Mouse (Mus musculus) cerebellum, postnatal 4 days (tissue): Measurements from ENCODE around the gene Atp5j2.
"Not testable (repeated sequence)": the region's sequence is repeated elsewhere in the genome, so short reads cannot be mapped to it uniquely, and the experiment has no call there.

Source experiments
- DNase-seq, 2 experiments: peaks; one replicate each; pipeline ENCODE4 v3.0.0; 2022; ENCODE audit warnings: low spot score in 2 of 2, mixed read lengths in 1 of 2

Gene Atp5j2

GRCm38 (mm10) chr5:145191962-145192361 lies at the start of gene Atp5j2:
Gene Atp5j2, minus strand, starts transcription at chr5:145192062.
- no peak for DNase-seq

- DNase-seq: peak in 1 of 2 experiments; percentile 10
These were observed 42.8 kb upstream of the Atp5j2 start for GRCm38 (mm10) chr5:145234636-145235035.

- DNase-seq: no peak
These were observed 40.1 kb upstream of the Atp5j2 start for GRCm38 (mm10) chr5:145231893-145232411.

GRCm38 (mm10) chr5:145231367-145231871 lies 39.6 kb upstream of the Atp5j2 start, which contains the start of gene Zfp655:
Gene Zfp655, plus strand, starts transcription at chr5:145231715.
- DNase-seq: peak; percentile 89 to 94

- no peak for DNase-seq
These were observed 38.8 kb upstream of the Atp5j2 start for GRCm38 (mm10) chr5:145230641-145231040.

GRCm38 (mm10) chr5:145229283-145229682 lies 37.4 kb upstream of the Atp5j2 start:
- DNase-seq: not testable (repeated sequence)

- DNase-seq: no peak
These were observed 34.6 kb upstream of the Atp5j2 start for GRCm38 (mm10) chr5:145226453-145226852.

- no peak for DNase-seq
These were observed 31.5 kb upstream of the Atp5j2 start for GRCm38 (mm10) chr5:145223395-145223794.

- DNase-seq: no peak
These were observed 31.0 kb upstream of the Atp5j2 start for GRCm38 (mm10) chr5:145222840-145223239.

- no peak for DNase-seq
These were observed 28.1 kb upstream of the Atp5j2 start for GRCm38 (mm10) chr5:145219981-145220380.

GRCm38 (mm10) chr5:145218671-145219070 lies 26.8 kb upstream of the Atp5j2 start:
- no peak for DNase-seq

- no peak for DNase-seq
These were observed 26.3 kb upstream of the Atp5j2 start for GRCm38 (mm10) chr5:145218206-145218605.

- DNase-seq: no peak
These were observed 25.9 kb upstream of the Atp5j2 start for GRCm38 (mm10) chr5:145217746-145218145.

- no peak for DNase-seq
These were observed 22.8 kb upstream of the Atp5j2 start for GRCm38 (mm10) chr5:145214679-145215078.

GRCm38 (mm10) chr5:145213505-145213904 lies 21.6 kb upstream of the Atp5j2 start:
- no peak for DNase-seq

GRCm38 (mm10) chr5:145212216-145212615 lies 20.4 kb upstream of the Atp5j2 start:
- DNase-seq: no peak

- no peak for DNase-seq
These were observed 19.5 kb upstream of the Atp5j2 start for GRCm38 (mm10) chr5:145211340-145211739.

- DNase-seq: not testable (repeated sequence)
These were observed 16.5 kb upstream of the Atp5j2 start for GRCm38 (mm10) chr5:145208391-145208790.

GRCm38 (mm10) chr5:145207954-145208353 lies 16.1 kb upstream of the Atp5j2 start:
- DNase-seq: no peak

- no peak for DNase-seq
These were observed 15.5 kb upstream of the Atp5j2 start for GRCm38 (mm10) chr5:145207385-145207784.

GRCm38 (mm10) chr5:145205041-145205440 lies 13.2 kb upstream of the Atp5j2 start:
- no peak for DNase-seq

GRCm38 (mm10) chr5:145203936-145204691 lies 12.3 kb upstream of the Atp5j2 start, which contains the start of gene Zkscan5:
Gene Zkscan5, plus strand, starts transcription at chr5:145204562.
- DNase-seq: peak; percentile 91 to 96

- DNase-seq: no peak
These were observed 10.6 kb upstream of the Atp5j2 start for GRCm38 (mm10) chr5:145202446-145202845.
